Comparison of ENCODE assay signal across 22 mouse cellular contexts in the genomic region with DNA sequence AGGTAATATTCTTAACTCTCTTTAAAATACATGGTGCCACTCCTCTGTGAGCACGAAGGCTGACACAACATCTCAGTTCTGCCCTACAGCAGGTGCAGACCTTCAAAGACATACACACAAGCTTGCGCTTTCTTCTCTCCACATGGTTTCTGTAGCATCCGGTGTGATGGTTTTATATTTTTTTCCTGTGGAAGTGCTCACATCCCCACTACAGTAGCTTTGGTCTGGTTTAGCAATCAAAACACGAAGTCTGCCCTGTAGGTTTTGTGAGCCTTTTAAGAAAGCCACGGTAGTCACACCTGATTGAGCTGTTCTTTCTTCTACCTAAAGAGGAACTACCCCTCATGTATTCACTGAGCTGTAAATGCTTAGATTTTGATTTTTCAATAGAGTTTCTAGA. TPM values are rescaled to one million over a fixed set of nuclear protein-coding genes. Genes with fewer than 3 reads are reported as not detected.
DNase-seq lines count a peak whose midpoint lies in the region; ATAC-seq lines count a peak whose summit lies in the region.
"Had no signal": no experiment of that assay in that cellular context is flagged by ENCODE, and none has a peak within 500 bp of the region (broad histone marks: within the 10 kb centered on the region; RNA-seq: fewer than 3 reads in every experiment).

No protein-coding gene starts in this region.

- no peak overlapping the region for H3K27ac ChIP-seq in midbrain, embryonic 14.5 days (replicated peaks; ENCODE audit: low read depth, low read length)
- H3K27ac ChIP-seq in midbrain, embryonic 10.5 days (replicated peaks) = no peak overlapping the region
- no peak overlapping the region for H3K27ac ChIP-seq in forebrain, embryonic 13.5 days
- H3K27ac ChIP-seq in forebrain, embryonic 16.5 days (ENCODE audit: low read length) = no peak overlapping the region
- H3K27ac ChIP-seq: embryonic facial prominence, embryonic 12.5 days; gastrocnemius, adult 2 months; heart, embryonic 10.5 days; hindbrain, postnatal 0 days; liver, embryonic 13.5 days; stomach, postnatal 0 days had no signal

- DNase-seq in midbrain, embryonic 14.5 days = peak; percentile 18
- DNase-seq in midbrain, embryonic 10.5 days (ENCODE audit: low spot score) = no peak
- peak; percentile 66 for DNase-seq in induced T-regulatory cell, adult 2 months (ENCODE audit: low read depth)
- DNase-seq in thymus, postnatal 10 days (ENCODE audit: low spot score in 2 of 2) = peak; percentile 56 to 58
- no peak for DNase-seq in c-Kit-positive CD71-positive TER-119-positive erythroid progenitor cells, embryonic 14.5 days (ENCODE audit: low spot score)
- DNase-seq: cerebellum, postnatal 10 days; gastrocnemius, adult 2 months; heart, postnatal 36 days; layer of hippocampus, adult 9-11 months; left cerebral cortex, postnatal 4 days; liver, embryonic 13.5 days; lung, postnatal 4 days; right cerebral cortex, postnatal 25 days had no signal

- H3K9me3 ChIP-seq in midbrain, embryonic 14.5 days (ENCODE audit: control insufficient read depth, low read length) = no peaks in the 10 kb centered on the region
- H3K9me3 ChIP-seq in midbrain, embryonic 10.5 days (replicated peaks) = no peaks in the 10 kb centered on the region
- H3K9me3 ChIP-seq in forebrain, embryonic 13.5 days (replicated peaks) = no peaks in the 10 kb centered on the region
- H3K9me3 ChIP-seq in forebrain, embryonic 16.5 days (ENCODE audit: control insufficient read depth, low read length) = no peaks in the 10 kb centered on the region
- H3K9me3 ChIP-seq: embryonic facial prominence, embryonic 12.5 days; heart, embryonic 10.5 days; liver, embryonic 13.5 days had no signal

- ATAC-seq in midbrain, embryonic 14.5 days (ENCODE audit: low FRiP score, low TSS enrichment) = no peak
- peak; percentile 91 for ATAC-seq in CD4-positive, CD25-positive, alpha-beta regulatory T cell, adult 4 months
- ATAC-seq in forebrain, embryonic 13.5 days = no peak
- no peak for ATAC-seq in forebrain, embryonic 16.5 days
- ATAC-seq: hindbrain, postnatal 0 days; Patski had no signal

- H3K27me3 ChIP-seq in midbrain, embryonic 14.5 days (ENCODE audit: control insufficient read depth, insufficient read depth, low read length) = no peaks in the 10 kb centered on the region
- H3K27me3 ChIP-seq in midbrain, embryonic 10.5 days (ENCODE audit: low read depth, poor library complexity, severe bottlenecking) = no peaks in the 10 kb centered on the region
- no peaks in the 10 kb centered on the region for H3K27me3 ChIP-seq in forebrain, embryonic 13.5 days
- H3K27me3 ChIP-seq in forebrain, embryonic 16.5 days (replicated peaks; ENCODE audit: control insufficient read depth, insufficient read depth, low read length) = no peaks in the 10 kb centered on the region
- H3K27me3 ChIP-seq: embryonic facial prominence, embryonic 12.5 days; liver, embryonic 13.5 days had no signal

- 49% methylated on average over 5 of the region's 5 CpGs for WGBS in midbrain, embryonic 14.5 days
- WGBS in midbrain, embryonic 10.5 days = 85% methylated on average over 5 of the region's 5 CpGs
- WGBS in forebrain, embryonic 13.5 days = 70% methylated on average over 5 of the region's 5 CpGs
- WGBS in forebrain, embryonic 16.5 days = 78% methylated on average over 5 of the region's 5 CpGs

- no peaks in the 10 kb centered on the region for H3K4me1 ChIP-seq in midbrain, embryonic 14.5 days (ENCODE audit: control insufficient read depth, insufficient read depth, low read length)
- no peaks in the 10 kb centered on the region for H3K4me1 ChIP-seq in midbrain, embryonic 10.5 days
- H3K4me1 ChIP-seq in forebrain, embryonic 13.5 days = no peaks in the 10 kb centered on the region
- H3K4me1 ChIP-seq in forebrain, embryonic 16.5 days (replicated peaks; ENCODE audit: control insufficient read depth, insufficient read depth, low read length) = no peaks in the 10 kb centered on the region
- H3K4me1 ChIP-seq: embryonic facial prominence, embryonic 12.5 days; heart, embryonic 10.5 days; liver, embryonic 13.5 days had no signal

- H3K9ac ChIP-seq in midbrain, embryonic 14.5 days (replicated peaks; ENCODE audit: low read length) = no peak overlapping the region
- H3K9ac ChIP-seq in forebrain, embryonic 13.5 days = no peak overlapping the region
- H3K9ac ChIP-seq in forebrain, embryonic 16.5 days (replicated peaks; ENCODE audit: low read depth, low read length) = no peak overlapping the region
- H3K9ac ChIP-seq: embryonic facial prominence, embryonic 12.5 days; liver, embryonic 13.5 days had no signal

- no peak overlapping the region for H3K4me2 ChIP-seq in midbrain, embryonic 14.5 days (ENCODE audit: low read length)
- H3K4me2 ChIP-seq in forebrain, embryonic 13.5 days = no peak overlapping the region
- no peak overlapping the region for H3K4me2 ChIP-seq in forebrain, embryonic 16.5 days (ENCODE audit: low read length)
- H3K4me2 ChIP-seq: embryonic facial prominence, embryonic 12.5 days; liver, embryonic 13.5 days had no signal

- no peaks in the 10 kb centered on the region for H3K36me3 ChIP-seq in midbrain, embryonic 14.5 days (ENCODE audit: control insufficient read depth, insufficient read depth, low read length)
- H3K36me3 ChIP-seq in midbrain, embryonic 10.5 days = no peaks in the 10 kb centered on the region
- H3K36me3 ChIP-seq in forebrain, embryonic 13.5 days (ENCODE audit: poor library complexity, severe bottlenecking) = no peaks in the 10 kb centered on the region
- no peaks in the 10 kb centered on the region for H3K36me3 ChIP-seq in forebrain, embryonic 16.5 days (ENCODE audit: control insufficient read depth, insufficient read depth)
- H3K36me3 ChIP-seq: embryonic facial prominence, embryonic 12.5 days; heart, embryonic 10.5 days; liver, embryonic 13.5 days had no signal

- H3K4me3 ChIP-seq in midbrain, embryonic 14.5 days (replicated peaks; ENCODE audit: low read depth, low read length) = no peak overlapping the region
- no peak overlapping the region for H3K4me3 ChIP-seq in midbrain, embryonic 10.5 days
- H3K4me3 ChIP-seq in forebrain, embryonic 13.5 days = no peak overlapping the region
- no peak overlapping the region for H3K4me3 ChIP-seq in forebrain, embryonic 16.5 days (replicated peaks; ENCODE audit: low read length)
- H3K4me3 ChIP-seq: embryonic facial prominence, embryonic 12.5 days; gastrocnemius, adult 2 months; heart, embryonic 10.5 days; liver, embryonic 13.5 days had no signal

RNA-seq across cellular contexts. Expression of a gene that starts 12.7 kb away (rescaled TPM):
- 4.2 and 6.1 TPM in 2 replicates for polyA plus RNA-seq in midbrain, embryonic 14.5 days (2014; fragmentation: Nextera tagmentation; extraction: Ambion mirVana)
- 0.94 and 1.3 TPM in 2 replicates for polyA plus RNA-seq in midbrain, embryonic 10.5 days (2016; fragmentation: Nextera tagmentation; extraction: Ambion mirVana)
- 10 to 100 TPM; 28.6 to 32.8 TPM for polyA plus RNA-seq in CD4-positive, CD25-positive, alpha-beta regulatory T cell, adult 4 months (2017; shearing (Covaris generic))
- polyA plus RNA-seq in forebrain, embryonic 13.5 days (2015; fragmentation: Nextera tagmentation; extraction: Ambion mirVana) = 1.7 and 3.5 TPM in 2 replicates
- polyA plus RNA-seq in forebrain, embryonic 16.5 days (2015; fragmentation: Nextera tagmentation; extraction: Ambion mirVana) = 3.3 and 6.5 TPM in 2 replicates

RNA-seq across cellular contexts. Expression of a gene that starts 34.9 kb away (rescaled TPM):
- polyA plus RNA-seq in midbrain, embryonic 14.5 days (2014; fragmentation: Nextera tagmentation; extraction: Ambion mirVana) = not detected in 2 replicates
- not detected in 2 replicates for polyA plus RNA-seq in midbrain, embryonic 10.5 days (2016; fragmentation: Nextera tagmentation; extraction: Ambion mirVana)
- not detected for polyA plus RNA-seq in CD4-positive, CD25-positive, alpha-beta regulatory T cell, adult 4 months (2017; shearing (Covaris generic))
- not detected in 2 replicates for polyA plus RNA-seq in forebrain, embryonic 13.5 days (2015; fragmentation: Nextera tagmentation; extraction: Ambion mirVana)
- polyA plus RNA-seq in forebrain, embryonic 16.5 days (2015; fragmentation: Nextera tagmentation; extraction: Ambion mirVana) = not detected in 2 replicates
- polyA plus RNA-seq: embryonic facial prominence, embryonic 12.5 days; hindbrain, postnatal 0 days; kidney, embryonic 16.5 days; liver, embryonic 13.5 days; Patski had no signal

Comparison
In these comparisons a context has a peak if more than half of its experiments do, and no peak if none do; other contexts are left out.
1. DNase-seq: peak in midbrain, embryonic 14.5 days (single experiment), induced T-regulatory cell, adult 2 months (single experiment) and thymus, postnatal 10 days (2 of 2); none in midbrain, embryonic 10.5 days (single experiment) and c-Kit-positive CD71-positive TER-119-positive erythroid progenitor cells, embryonic 14.5 days (single experiment).